Mouse (Mus musculus): Measurements from ENCODE around the gene 2200002D01Rik. TPM values are rescaled to one million over a fixed set of nuclear protein-coding genes. Genes with fewer than 3 reads are reported as not detected.
A peak's percentile ranks its signal among the peaks of the same experiment; 100 is the strongest.
"Not testable (repeated sequence)": the region's sequence is repeated elsewhere in the genome, so short reads cannot be mapped to it uniquely, and the experiment has no call there.

The 2200002D01Rik gene
- polyA plus RNA-seq, 1 experiment, result 7.2 TPM

GRCm38 (mm10) chr7:29211415-29212198 lies 36.7 kb downstream of the 2200002D01Rik start:
- Histone ChIP-seq H3K4me3 (ENCODE audit: insufficient read depth, low read depth, low read length) (peak overlapping the region; percentile 48), H3K4me1 (ENCODE audit: control insufficient read depth, insufficient read depth, low read length) (no peaks in the 10 kb centered on the region), H3K27me3 (replicated peaks; ENCODE audit: control insufficient read depth, insufficient read depth, low read length) (no peaks in the 10 kb centered on the region), H3K36me3 (ENCODE audit: control insufficient read depth, insufficient read depth, low read length) (no peaks in the 10 kb centered on the region), H3K27ac (ENCODE audit: insufficient read depth, low read depth, low read length) (peak overlapping the region; percentile 42)
- 5% methylated on average over 34 of the region's 34 CpGs for WGBS
- peak; percentile 91 for DNase-seq
- no peak for TF ChIP-seq POLR2A (IDR thresholded peaks at IDR 0.05; ENCODE audit: low read depth, low read length)
- TF ChIP-seq CTCF (conservative IDR thresholded peaks at IDR 0.05; ENCODE audit: insufficient read depth, insufficient read length, low read depth, low read length), result no peak

- not testable (repeated sequence) for H3K4me1 ChIP-seq (ENCODE audit: control insufficient read depth, insufficient read depth, low read length); DNase-seq; H3K27me3 ChIP-seq (replicated peaks; ENCODE audit: control insufficient read depth, insufficient read depth, low read length); H3K36me3 ChIP-seq (ENCODE audit: control insufficient read depth, insufficient read depth, low read length)
- peak overlapping the region; percentile 42 for H3K27ac ChIP-seq (ENCODE audit: insufficient read depth, low read depth, low read length)
- 26% methylated on average over 13 of the region's 15 CpGs for WGBS
- H3K4me3 ChIP-seq (ENCODE audit: insufficient read depth, low read depth, low read length), result peak overlapping the region; percentile 48
Observed at GRCm38 (mm10) chr7:29211013-29211412, 37.3 kb downstream of the 2200002D01Rik start.

GRCm38 (mm10) chr7:29202577-29202976 lies 45.7 kb downstream of the 2200002D01Rik start:
- WGBS, result 81% methylated on average over 6 of the region's 6 CpGs
- no peak for DNase-seq

More at GRCm38 (mm10) chr7:29202577-29202976, 45.7 kb downstream of the 2200002D01Rik start:
- TF ChIP-seq POLR2A (IDR thresholded peaks at IDR 0.05; ENCODE audit: low read depth, low read length) (no peak), CTCF (conservative IDR thresholded peaks at IDR 0.05; ENCODE audit: insufficient read depth, insufficient read length, low read depth, low read length) (no peak)
- H3K27ac ChIP-seq (ENCODE audit: insufficient read depth, low read depth, low read length), result no peak overlapping the region
- H3K4me1 ChIP-seq (ENCODE audit: control insufficient read depth, insufficient read depth, low read length), result no peaks in the 10 kb centered on the region
- H3K27me3 ChIP-seq (replicated peaks; ENCODE audit: control insufficient read depth, insufficient read depth, low read length), result no peaks in the 10 kb centered on the region
- H3K36me3 ChIP-seq (ENCODE audit: control insufficient read depth, insufficient read depth, low read length), result no peaks in the 10 kb centered on the region
- H3K4me3 ChIP-seq (ENCODE audit: insufficient read depth, low read depth, low read length), result no peak overlapping the region

Other genes starting within 250 kb of the 2200002D01Rik start
- gene Ryr1, start 123.3 kb downstream of the 2200002D01Rik start, polyA plus RNA-seq (2012; rRNA removed), result 0.01 and 3.0 TPM in 2 replicates
- 1.9 and 2.7 TPM in 2 replicates for gene Rasgrp4, start 113.6 kb downstream of the 2200002D01Rik start, polyA plus RNA-seq (2012; rRNA removed)
- gene Fam98c, start 92.2 kb downstream of the 2200002D01Rik start, polyA plus RNA-seq (2012; rRNA removed), result 31.4 and 35.8 TPM in 2 replicates
- gene Ggn, start 78.3 kb downstream of the 2200002D01Rik start, polyA plus RNA-seq (2012; rRNA removed), result 0.38 and 0.94 TPM in 2 replicates
- 1.8 and 2.6 TPM in 2 replicates for gene Spred3, start 78.1 kb downstream of the 2200002D01Rik start, polyA plus RNA-seq (2012; rRNA removed)
- gene Psmd8, start 67.8 kb downstream of the 2200002D01Rik start, polyA plus RNA-seq (2012; rRNA removed), result 178 and 204 TPM in 2 replicates
- gene Catsperg1, start 34.4 kb downstream of the 2200002D01Rik start, polyA plus RNA-seq (2012; rRNA removed), result 0.86 and 1.1 TPM in 2 replicates
- gene Kcnk6, start 16.0 kb downstream of the 2200002D01Rik start, polyA plus RNA-seq (2012; rRNA removed), result 4.4 and 5.6 TPM in 2 replicates
- 179 and 207 TPM in 2 replicates for gene Yif1b, start 10.1 kb downstream of the 2200002D01Rik start, polyA plus RNA-seq (2012; rRNA removed)
- 421 and 474 TPM in 2 replicates for gene Spint2, start 33.4 kb upstream of the 2200002D01Rik start, polyA plus RNA-seq (2012; rRNA removed)
- gene Ppp1r14a, start 40.8 kb upstream of the 2200002D01Rik start, polyA plus RNA-seq (2012; rRNA removed), result 12.3 and 16.1 TPM in 2 replicates
- gene Dpf1, start 55.5 kb upstream of the 2200002D01Rik start, polyA plus RNA-seq (2012; rRNA removed), result 0.07 and 0.11 TPM in 2 replicates